Comparison of ENCODE assay signal across 8 mouse cellular contexts in the genomic region with DNA sequence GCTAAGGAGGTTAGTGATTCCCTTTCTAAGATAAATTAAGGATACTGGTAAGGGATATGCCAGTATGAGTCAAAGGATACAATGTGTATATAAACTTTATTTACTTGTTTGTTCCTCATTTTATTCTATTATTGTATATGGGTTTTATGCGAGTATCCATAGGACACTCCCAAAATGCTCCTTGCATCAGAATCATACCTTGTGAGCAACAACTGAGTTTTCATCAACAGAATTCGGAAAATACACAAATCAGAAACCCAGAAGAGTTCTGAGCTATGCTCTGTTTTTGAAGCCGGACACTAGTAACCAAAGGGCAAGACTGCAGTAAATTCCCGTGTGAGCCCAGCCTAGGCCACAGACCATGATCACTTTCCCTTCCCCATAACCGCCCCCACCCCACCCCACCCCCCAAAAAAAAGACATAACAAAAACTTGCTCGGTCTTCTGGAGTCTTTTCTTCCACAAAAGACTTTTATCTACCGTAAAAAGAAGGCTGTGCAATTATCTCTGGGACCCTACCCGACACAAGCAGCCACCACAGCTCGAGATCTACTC. TPM values are rescaled to one million over a fixed set of nuclear protein-coding genes. Genes with fewer than 3 reads are reported as not detected.
DNase-seq lines count a peak whose midpoint lies in the region; ATAC-seq and TF ChIP-seq lines count a peak whose summit lies in the region.

No protein-coding gene starts in this region.

- H3K27ac ChIP-seq in heart, embryonic 11.5 days (ENCODE audit: low read depth, low read length) = no peak overlapping the region
- H3K27ac ChIP-seq in forebrain, embryonic 12.5 days = no peak overlapping the region
- peak overlapping the region; percentile 46 for H3K27ac ChIP-seq in liver, embryonic 14.5 days

- 17% methylated on average over 9 of the region's 9 CpGs for WGBS in heart, embryonic 11.5 days (ENCODE audit: insufficient replicate concordance)
- 19% methylated on average over 9 of the region's 9 CpGs for WGBS in forebrain, embryonic 12.5 days
- 7% methylated on average over 9 of the region's 9 CpGs for WGBS in liver, embryonic 14.5 days (ENCODE audit: insufficient replicate concordance)

- TF ChIP-seq CTCF in C2C12 (IDR thresholded peaks at IDR 0.05; ENCODE audit: control insufficient read depth, insufficient read depth, insufficient read length) = no peak
- no peak for TF ChIP-seq CTCF in liver, embryonic 14.5 days (IDR thresholded peaks at IDR 0.05; ENCODE audit: low read depth)

- no peaks in the 10 kb centered on the region for H3K27me3 ChIP-seq in heart, embryonic 11.5 days (ENCODE audit: control insufficient read depth, insufficient read depth, low read length)
- H3K27me3 ChIP-seq in C2C12 (ENCODE audit: control insufficient read depth, insufficient read depth, insufficient read length) = no peaks in the 10 kb centered on the region
- no peaks in the 10 kb centered on the region for H3K27me3 ChIP-seq in forebrain, embryonic 12.5 days
- H3K27me3 ChIP-seq in liver, embryonic 14.5 days (ENCODE audit: control insufficient read depth, insufficient read depth, low read length) = no peaks in the 10 kb centered on the region

- no peak for DNase-seq in heart, postnatal 25 days (ENCODE audit: low spot score)
- DNase-seq in liver, embryonic 14.5 days (ENCODE audit: low read depth in 3 of 3, low spot score in 3 of 3) = no peak
- no peak for DNase-seq in ovary, adult 18-20 months (ENCODE audit: low spot score)
- DNase-seq in frontal cortex, postnatal 25 days (ENCODE audit: low spot score in 2 of 2) = no peak

- TF ChIP-seq EP300 in liver, embryonic 14.5 days (IDR thresholded peaks at IDR 0.05; ENCODE audit: low read depth) = no peak

- H3K4me2 ChIP-seq in heart, embryonic 11.5 days = peak overlapping the region; percentile 87
- peak overlapping the region; percentile 73 for H3K4me2 ChIP-seq in forebrain, embryonic 12.5 days
- H3K4me2 ChIP-seq in liver, embryonic 14.5 days (ENCODE audit: low read depth) = peak overlapping the region; percentile 92

- no peaks in the 10 kb centered on the region for H3K9me3 ChIP-seq in heart, embryonic 11.5 days (replicated peaks; ENCODE audit: control insufficient read depth, low read length)
- H3K9me3 ChIP-seq in forebrain, embryonic 12.5 days = no peaks in the 10 kb centered on the region
- no peaks in the 10 kb centered on the region for H3K9me3 ChIP-seq in liver, embryonic 14.5 days (ENCODE audit: control insufficient read depth, low read length)

- ATAC-seq in heart, embryonic 11.5 days (replicated peaks; ENCODE audit: insufficient number of reproducible peaks, low FRiP score, low TSS enrichment) = no peak
- peak; percentile 45 for ATAC-seq in forebrain, embryonic 12.5 days (ENCODE audit: low FRiP score)
- no peak for ATAC-seq in liver, embryonic 14.5 days (ENCODE audit: insufficient read depth)
- ATAC-seq in activated CD4-positive, CD25-positive, alpha-beta regulatory T cell, adult 4 months = no peak

- H3K9ac ChIP-seq in heart, embryonic 11.5 days (ENCODE audit: low read depth, low read length) = peak overlapping the region; percentile 96
- H3K9ac ChIP-seq in forebrain, embryonic 12.5 days = peak overlapping the region; percentile 81
- peak overlapping the region; percentile 81 for H3K9ac ChIP-seq in liver, embryonic 14.5 days (replicated peaks)

- no peaks in the 10 kb centered on the region for H3K4me1 ChIP-seq in heart, embryonic 11.5 days (ENCODE audit: control insufficient read depth, insufficient read depth, low read length)
- H3K4me1 ChIP-seq in forebrain, embryonic 12.5 days = peaks cover 13% of the 10 kb centered on the region
- peaks cover 38% of the 10 kb centered on the region in 2 experiments for H3K4me1 ChIP-seq in liver, embryonic 14.5 days (replicated peaks; ENCODE audit: control insufficient read depth in 2 of 2, insufficient read depth in 2 of 2, low read length in 1 of 2)

- H3ac ChIP-seq in C2C12 (ENCODE audit: control insufficient read depth, insufficient read length, low read depth) = no peak overlapping the region

- H3K4me3 ChIP-seq in heart, embryonic 11.5 days (ENCODE audit: low read depth, low read length) = peak overlapping the region; percentile 75
- H3K4me3 ChIP-seq in C2C12 (ENCODE audit: insufficient read depth, poor library complexity, severe bottlenecking) = peak overlapping the region; percentile 44
- peak overlapping the region; percentile 73 for H3K4me3 ChIP-seq in forebrain, embryonic 12.5 days (replicated peaks)
- peak overlapping the region; percentile 67 to 73 for H3K4me3 ChIP-seq in liver, embryonic 14.5 days (ENCODE audit: insufficient read depth in 1 of 2, low read depth in 2 of 2, low read length in 2 of 2)

- peaks cover 2% of the 10 kb centered on the region for H3K79me3 ChIP-seq in C2C12 (ENCODE audit: low read depth)

- H3K36me3 ChIP-seq in heart, embryonic 11.5 days (ENCODE audit: control insufficient read depth, insufficient read depth, low read length) = no peaks in the 10 kb centered on the region
- H3K36me3 ChIP-seq in C2C12 (ENCODE audit: control insufficient read depth, insufficient read depth) = no peaks in the 10 kb centered on the region
- no peaks in the 10 kb centered on the region for H3K36me3 ChIP-seq in forebrain, embryonic 12.5 days (replicated peaks)
- no peaks in the 10 kb centered on the region; the same call in 1 of the 2 replicates for H3K36me3 ChIP-seq in liver, embryonic 14.5 days (replicated peaks; ENCODE audit: control insufficient read depth, insufficient read depth, low read depth)

- peaks cover 22% of the 10 kb centered on the region for H3K79me2 ChIP-seq in C2C12 (ENCODE audit: control insufficient read depth, insufficient read depth)

- intact Hi-C loops in heart, postnatal 25 days (cut with DNase I) = loop anchor here (5.0 to 10.0 kb wide), 3 partner anchors 64 to 306 kb away; partner anchors contain the start of gene Top2b

TF ChIP-seq in C2C12, 6 proteins besides CTCF, POLR2A, EP300 and RAD21:
- TF ChIP-seq MYOD1 (IDR thresholded peaks at IDR 0.05; ENCODE audit: control insufficient read depth, insufficient read length, low read depth) (no peak), CEBPB (IDR thresholded peaks at IDR 0.05; ENCODE audit: low read depth) (no peak), MYOG (IDR thresholded peaks at IDR 0.05; ENCODE audit: control insufficient read depth, extremely low read depth, insufficient read length) (no peak), USF1 (IDR thresholded peaks at IDR 0.05; ENCODE audit: low read depth) (no peak), MAX (IDR thresholded peaks at IDR 0.05) (no peak), FOSL1 (IDR thresholded peaks at IDR 0.05; ENCODE audit: insufficient read depth, low read length, poor library complexity, severe bottlenecking) (no peak)

RNA-seq across cellular contexts. Expression of gene Ngly1, which starts 0.4 kb away (rescaled TPM):
- polyA plus RNA-seq in heart, embryonic 11.5 days (2014; fragmentation: Nextera tagmentation; extraction: Ambion mirVana) = 22.3 and 25.5 TPM in 2 replicates
- total RNA-seq in heart, postnatal 25 days (2021) = 10 to 100 TPM; 31.9 to 40.8 TPM
- polyA plus RNA-seq in C2C12 (2012; fragmentation: generic; extraction: Trizol) = 7.4 TPM
- 26.9 and 29.2 TPM in 2 replicates for polyA plus RNA-seq in forebrain, embryonic 12.5 days (2016; fragmentation: Nextera tagmentation; extraction: Ambion mirVana)
- polyA plus RNA-seq in liver, embryonic 14.5 days (2012; rRNA removed) = 4.2 and 6.9 TPM in 2 replicates
- 21.7 and 23.5 TPM in 2 replicates for polyA plus RNA-seq in liver, embryonic 14.5 days (2014; fragmentation: Nextera tagmentation; extraction: Ambion mirVana)
- 10 to 100 TPM; 70.5 to 98.9 TPM for polyA plus RNA-seq in activated CD4-positive, CD25-positive, alpha-beta regulatory T cell, adult 4 months (2017; shearing (Covaris generic))

RNA-seq across cellular contexts. Expression of gene Oxsm, which starts 0.9 kb away (rescaled TPM):
- polyA plus RNA-seq in heart, embryonic 11.5 days (2014; fragmentation: Nextera tagmentation; extraction: Ambion mirVana) = 2.0 and 2.3 TPM in 2 replicates
- total RNA-seq in heart, postnatal 25 days (2021) = 10 to 100 TPM; 20.2 to 21.1 TPM
- 3.6 TPM for polyA plus RNA-seq in C2C12 (2012; fragmentation: generic; extraction: Trizol)
- 1.7 and 2.3 TPM in 2 replicates for polyA plus RNA-seq in forebrain, embryonic 12.5 days (2016; fragmentation: Nextera tagmentation; extraction: Ambion mirVana)
- 3.3 and 3.4 TPM in 2 replicates for polyA plus RNA-seq in liver, embryonic 14.5 days (2012; rRNA removed)
- 1.7 and 1.8 TPM in 2 replicates for polyA plus RNA-seq in liver, embryonic 14.5 days (2014; fragmentation: Nextera tagmentation; extraction: Ambion mirVana)
- 1 to 10 TPM; 5.1 to 5.3 TPM for polyA plus RNA-seq in activated CD4-positive, CD25-positive, alpha-beta regulatory T cell, adult 4 months (2017; shearing (Covaris generic))
